In the genomic region with DNA sequence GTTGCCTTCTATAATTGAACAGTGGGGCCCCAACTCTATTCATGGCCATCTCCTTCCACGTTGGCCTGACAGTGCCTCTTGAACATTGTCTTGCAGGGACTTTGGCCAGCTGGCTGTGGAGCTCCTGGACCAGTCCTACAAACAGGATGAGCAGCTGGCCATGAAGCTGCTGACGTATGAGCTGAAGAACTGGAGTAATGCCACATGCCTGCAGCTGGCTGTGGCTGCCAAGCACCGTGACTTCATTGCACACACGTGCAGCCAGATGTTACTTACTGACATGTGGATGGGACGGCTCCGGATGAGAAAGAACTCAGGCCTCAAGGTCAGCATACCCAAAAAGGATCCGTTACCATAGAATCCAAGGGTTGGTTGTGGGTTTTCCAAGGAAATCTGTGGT, we compare ENCODE assay signal across 15 mouse cellular contexts.
A peak's percentile ranks its signal among the peaks of the same experiment; 100 is the strongest.
DNase-seq lines count a peak whose midpoint lies in the region; ATAC-seq lines count a peak whose summit lies in the region.
"Had no signal": no experiment of that assay in that cellular context is flagged by ENCODE, and none has a peak within 500 bp of the region (broad histone marks: within the 10 kb centered on the region; RNA-seq: fewer than 3 reads in every experiment).

No protein-coding gene starts in this region.

- no peak overlapping the region for H3K4me2 ChIP-seq in embryonic facial prominence, embryonic 14.5 days (ENCODE audit: low read depth, low read length)
- no peak overlapping the region for H3K4me2 ChIP-seq in intestine, embryonic 15.5 days (replicated peaks)
- H3K4me2 ChIP-seq: liver, embryonic 15.5 days; midbrain, embryonic 12.5 days had no signal

- peak; percentile 25 for DNase-seq in embryonic facial prominence, embryonic 14.5 days (ENCODE audit: low spot score)
- no peak for DNase-seq in embryonic facial prominence, embryonic 10.5 days (ENCODE audit: low spot score)
- peak; percentile 51 to 55 for DNase-seq in gastrocnemius, adult 8-10 months (ENCODE audit: low spot score in 2 of 2)
- DNase-seq in heart, postnatal 10 days = peak; percentile 75 to 79
- peak; percentile 39 for DNase-seq in lung, postnatal 25 days (ENCODE audit: low spot score)
- DNase-seq in urinary bladder, adult 18-20 months (ENCODE audit: low spot score in 2 of 2) = no peak
- no peak for DNase-seq in thymus, postnatal 25 days
- DNase-seq: cerebellum, adult 9-10 months; embryo, embryonic 11 days; right cerebral cortex, postnatal 14 days; thymus, postnatal 14 days had no signal

- no peak overlapping the region for H3K9ac ChIP-seq in embryonic facial prominence, embryonic 14.5 days (ENCODE audit: low read depth, low read length)
- no peak overlapping the region for H3K9ac ChIP-seq in intestine, embryonic 15.5 days
- H3K9ac ChIP-seq: liver, embryonic 15.5 days; midbrain, embryonic 12.5 days had no signal

- H3K27me3 ChIP-seq in embryonic facial prominence, embryonic 14.5 days (replicated peaks; ENCODE audit: control insufficient read depth, insufficient read depth, low read length) = no peaks in the 10 kb centered on the region
- no peaks in the 10 kb centered on the region for H3K27me3 ChIP-seq in embryonic facial prominence, embryonic 10.5 days (replicated peaks; ENCODE audit: low read depth, poor library complexity, severe bottlenecking)
- no peaks in the 10 kb centered on the region for H3K27me3 ChIP-seq in intestine, embryonic 15.5 days (replicated peaks)
- H3K27me3 ChIP-seq: liver, embryonic 15.5 days; midbrain, embryonic 12.5 days had no signal

- peaks cover 5% of the 10 kb centered on the region; the same call in 1 of the 2 replicates for H3K4me1 ChIP-seq in embryonic facial prominence, embryonic 14.5 days (ENCODE audit: control insufficient read depth, insufficient read depth, low read length)
- no peaks in the 10 kb centered on the region for H3K4me1 ChIP-seq in embryonic facial prominence, embryonic 10.5 days
- H3K4me1 ChIP-seq in intestine, embryonic 15.5 days (replicated peaks) = no peaks in the 10 kb centered on the region
- H3K4me1 ChIP-seq: liver, embryonic 15.5 days; midbrain, embryonic 12.5 days had no signal

- H3K36me3 ChIP-seq in embryonic facial prominence, embryonic 14.5 days (ENCODE audit: control insufficient read depth, insufficient read depth, low read length) = no peaks in the 10 kb centered on the region
- no peaks in the 10 kb centered on the region for H3K36me3 ChIP-seq in embryonic facial prominence, embryonic 10.5 days (replicated peaks)
- no peaks in the 10 kb centered on the region for H3K36me3 ChIP-seq in intestine, embryonic 15.5 days
- H3K36me3 ChIP-seq: liver, embryonic 15.5 days; midbrain, embryonic 12.5 days had no signal

- intact Hi-C loops in heart, postnatal 10 days (cut with DNase I) = no loop called here

- 77% methylated on average over 7 of the region's 7 CpGs for WGBS in embryonic facial prominence, embryonic 14.5 days
- WGBS in embryonic facial prominence, embryonic 10.5 days = 92% methylated on average over 7 of the region's 7 CpGs
- 63% methylated on average over 7 of the region's 7 CpGs for WGBS in intestine, embryonic 15.5 days

- no peaks in the 10 kb centered on the region for H3K9me3 ChIP-seq in embryonic facial prominence, embryonic 14.5 days (ENCODE audit: control insufficient read depth, low read length)
- H3K9me3 ChIP-seq in embryonic facial prominence, embryonic 10.5 days = no peaks in the 10 kb centered on the region
- no peaks in the 10 kb centered on the region for H3K9me3 ChIP-seq in intestine, embryonic 15.5 days
- H3K9me3 ChIP-seq: liver, embryonic 15.5 days; midbrain, embryonic 12.5 days had no signal

- no peak for ATAC-seq in embryonic facial prominence, embryonic 14.5 days (ENCODE audit: low read depth)
- ATAC-seq in intestine, embryonic 15.5 days = no peak

- H3K4me3 ChIP-seq in embryonic facial prominence, embryonic 14.5 days (ENCODE audit: low read depth, low read length) = no peak overlapping the region
- no peak overlapping the region for H3K4me3 ChIP-seq in embryonic facial prominence, embryonic 10.5 days
- H3K4me3 ChIP-seq in intestine, embryonic 15.5 days (replicated peaks) = no peak overlapping the region
- H3K4me3 ChIP-seq: liver, embryonic 15.5 days; midbrain, embryonic 12.5 days had no signal

- H3K27ac ChIP-seq in embryonic facial prominence, embryonic 14.5 days (replicated peaks; ENCODE audit: low read depth, low read length) = no peak overlapping the region
- H3K27ac ChIP-seq in embryonic facial prominence, embryonic 10.5 days (replicated peaks) = no peak overlapping the region
- H3K27ac ChIP-seq in intestine, embryonic 15.5 days = no peak overlapping the region
- H3K27ac ChIP-seq: kidney, postnatal 0 days; liver, embryonic 15.5 days; midbrain, embryonic 12.5 days had no signal

Comparison
In these comparisons a context has a peak if more than half of its experiments do, and no peak if none do; other contexts are left out.
1. DNase-seq: peak in embryonic facial prominence, embryonic 14.5 days (single experiment), gastrocnemius, adult 8-10 months (2 of 2), heart, postnatal 10 days (2 of 2) and lung, postnatal 25 days (single experiment); none in embryonic facial prominence, embryonic 10.5 days (single experiment), urinary bladder, adult 18-20 months (0 of 2) and thymus, postnatal 25 days (single experiment).